Mouse (Mus musculus): ENCODE data around the gene Clec16a. TPM values are rescaled to one million over a fixed set of nuclear protein-coding genes. Genes with fewer than 3 reads are reported as not detected.

Clec16a gene
- total and polyA plus RNA-seq, 3 experiments: 20.0 to 24.2 (median 20.5) TPM

DNA sequence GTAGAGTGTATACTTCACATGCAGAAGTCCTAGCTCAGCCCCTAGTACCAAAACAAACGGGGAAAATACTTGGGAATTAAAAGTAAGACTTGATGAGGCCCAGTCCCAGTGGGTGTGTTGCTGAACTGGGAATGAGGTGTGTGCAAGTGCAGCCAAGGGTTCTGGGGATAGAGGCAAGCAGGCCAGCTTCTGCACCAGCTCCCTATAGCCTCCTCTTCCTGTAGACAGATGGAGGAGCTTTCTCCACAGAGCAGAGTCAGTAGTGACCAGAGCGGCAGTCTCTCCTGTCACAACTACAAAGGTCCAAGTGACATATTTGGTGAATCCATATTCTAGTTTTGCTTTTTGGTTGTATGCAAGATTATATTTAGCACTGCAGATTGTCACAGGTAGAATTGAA is 114.1 kb downstream of the Clec16a start:
- no peaks in the 10 kb centered on the region for H3K36me3 ChIP-seq (replicated peaks in 1 of 2; ENCODE audit: control insufficient read depth in 1 of 2, insufficient read depth in 1 of 2, low read length in 1 of 2)
- no peak overlapping the region for H3K4me3 ChIP-seq (replicated peaks in 1 of 3; ENCODE audit: low read depth in 2 of 3, low read length in 2 of 3, poor library complexity in 1 of 3)
- in situ Hi-C loops (cut with MboI; ENCODE audit: low pct_ligation_motif_present, low pct_unique_long_range_greater_than_20kb, low sequenced_read_pairs): no loop called here
- H3K9ac ChIP-seq (ENCODE audit: insufficient read depth, low read depth): no peak overlapping the region
- peaks cover 20 to 56% of the 10 kb centered on the region in 2 experiments for H3K4me1 ChIP-seq (ENCODE audit: control insufficient read depth in 1 of 2, insufficient read depth in 2 of 2)
- H3K9me3 ChIP-seq (replicated peaks; ENCODE audit: low read length): no peaks in the 10 kb centered on the region
- no peak overlapping the region for H3K4me2 ChIP-seq (ENCODE audit: insufficient read depth, low read depth, poor library complexity, severe bottlenecking)
- no peak overlapping the region for H3K27ac ChIP-seq (ENCODE audit: insufficient read depth, low read depth)
- no peak for DNase-seq (ENCODE audit: extremely low read depth)
- dilution Hi-C loops (cut with MboI; ENCODE audit: extremely low pct_ligation_motif_present, extremely low pct_unique_long_range_greater_than_20kb, low sequenced_read_pairs): no loop called here
- no peaks in the 10 kb centered on the region for H3K27me3 ChIP-seq (replicated peaks)
- no peaks in the 10 kb centered on the region for H3K79me2 ChIP-seq (replicated peaks; ENCODE audit: control insufficient read depth, extremely low read depth, insufficient read depth, poor library complexity, severe bottlenecking)
- TF ChIP-seq ZKSCAN1 (IDR thresholded peaks at IDR 0.05; ENCODE audit: borderline replicate concordance, low read depth, low read length) (no peak), RAD21 (IDR thresholded peaks at IDR 0.05; ENCODE audit: low read depth, low read length) (no peak), JUND (conservative IDR thresholded peaks at IDR 0.05; ENCODE audit: low read depth, low read length) (no peak), POLR2AphosphoS2 (IDR thresholded peaks at IDR 0.05; ENCODE audit: low read depth, low read length) (no peak), USF1 (IDR thresholded peaks at IDR 0.05; ENCODE audit: low read depth, low read length) (no peak), HCFC1 (IDR thresholded peaks at IDR 0.05; ENCODE audit: low read depth, low read length) (no peak), CTCF (conservative IDR thresholded peaks at IDR 0.05 in 1 of 2, IDR thresholded peaks at IDR 0.05 in 1 of 2; ENCODE audit: low read depth in 2 of 2, low read length in 2 of 2) (no peak), POLR2A (IDR thresholded peaks at IDR 0.05; ENCODE audit: low read depth, low read length) (no peak), NRF1 (IDR thresholded peaks at IDR 0.05; ENCODE audit: low read depth, low read length) (no peak), IRF4 (IDR thresholded peaks at IDR 0.05; ENCODE audit: low read depth, low read length) (no peak), NELFE (IDR thresholded peaks at IDR 0.05; ENCODE audit: low read depth, low read length) (no peak), ETS1 (conservative IDR thresholded peaks at IDR 0.05; ENCODE audit: low read depth, low read length) (no peak), CHD1 (IDR thresholded peaks at IDR 0.05; ENCODE audit: low read depth, low read length) (no peak), SIN3A (IDR thresholded peaks at IDR 0.05; ENCODE audit: low read length) (no peak), ZC3H11A (IDR thresholded peaks at IDR 0.05; ENCODE audit: low read depth, low read length) (no peak), MAX (IDR thresholded peaks at IDR 0.05; ENCODE audit: low read length) (no peak), BHLHE40 (IDR thresholded peaks at IDR 0.05; ENCODE audit: low read depth, low read length) (no peak)

GRCm38 (mm10) chr16:10660526-10660925 is 115.4 kb downstream of the Clec16a start:
- H3K27ac ChIP-seq (ENCODE audit: insufficient read depth, low read depth): no peak overlapping the region
- no peaks in the 10 kb centered on the region for H3K27me3 ChIP-seq (replicated peaks)
- H3K4me2 ChIP-seq (ENCODE audit: insufficient read depth, low read depth, poor library complexity, severe bottlenecking): no peak overlapping the region
- TF ChIP-seq UBTF (IDR thresholded peaks at IDR 0.05; ENCODE audit: low read depth, low read length) (no peak), EP300 (IDR thresholded peaks at IDR 0.05; ENCODE audit: low read length) (no peak), E2F4 (IDR thresholded peaks at IDR 0.05; ENCODE audit: insufficient replicate concordance, low read depth, low read length) (no peak), POLR2A (IDR thresholded peaks at IDR 0.05; ENCODE audit: low read depth, low read length) (no peak), POLR2AphosphoS2 (IDR thresholded peaks at IDR 0.05; ENCODE audit: low read depth, low read length) (no peak)
- in situ Hi-C loops (cut with MboI; ENCODE audit: low pct_ligation_motif_present, low pct_unique_long_range_greater_than_20kb, low sequenced_read_pairs) (loop anchor here (5.0 kb wide), 1 partner anchor 182 kb away; no protein-coding TSS in a partner anchor), dilution Hi-C loops (cut with MboI; ENCODE audit: extremely low pct_ligation_motif_present, extremely low pct_unique_long_range_greater_than_20kb, low sequenced_read_pairs) (no loop called here)
- no peaks in the 10 kb centered on the region for H3K36me3 ChIP-seq (replicated peaks in 1 of 2; ENCODE audit: control insufficient read depth in 1 of 2, insufficient read depth in 1 of 2, low read length in 1 of 2)
- no peaks in the 10 kb centered on the region for H3K79me2 ChIP-seq (replicated peaks; ENCODE audit: control insufficient read depth, extremely low read depth, insufficient read depth, poor library complexity, severe bottlenecking)
- H3K9ac ChIP-seq (ENCODE audit: insufficient read depth, low read depth): no peak overlapping the region
- H3K4me3 ChIP-seq (replicated peaks in 1 of 3; ENCODE audit: low read depth in 2 of 3, low read length in 2 of 3, poor library complexity in 1 of 3): no peak overlapping the region
- H3K9me3 ChIP-seq (replicated peaks; ENCODE audit: low read length): no peaks in the 10 kb centered on the region
- peaks cover 16 to 57% of the 10 kb centered on the region in 2 experiments for H3K4me1 ChIP-seq (ENCODE audit: control insufficient read depth in 1 of 2, insufficient read depth in 2 of 2)
- DNase-seq (ENCODE audit: extremely low read depth): no peak
